Mouse (Mus musculus) heart, adult 2 months (tissue): Measurements from ENCODE around the gene Fam81a.

Experiments used
- CTCF ChIP-seq: fragments of 200-600 bp; IDR thresholded peaks from 2 replicates; pipeline ENCODE4 v1.8.1; 2022; ENCODE audit warnings: antibody characterized with exemption, mild to moderate bottlenecking, moderate library complexity
- EP300 ChIP-seq: fragments of 200-500 bp; IDR thresholded peaks from 2 replicates; pipeline ENCODE4 v1.6.1; 2011; ENCODE audit warnings: low read depth, low read length, control low read depth; ENCODE audit not compliant: insufficient read depth

GRCm38 (mm10) chr9:70110871-70111270 lies 31.5 kb downstream of the Fam81a start:
- TF ChIP-seq CTCF (no peak), EP300 (no peak)
